Mouse (Mus musculus) cerebellum, adult 2 months (tissue): ENCODE results near the gene Trpm6.

Experiments used
- CTCF ChIP-seq: fragments of 200-500 bp; IDR thresholded peaks from 2 replicates; pipeline ENCODE4 v1.5.1; 2011; ENCODE audit warnings: low read depth, mild to moderate bottlenecking, control low read depth, low read length, moderate library complexity, borderline replicate concordance; ENCODE audit not compliant: insufficient read depth
- POLR2A ChIP-seq: fragments of 200-500 bp; IDR thresholded peaks from 2 replicates; pipeline ENCODE4 v1.6.1; 2011; ENCODE audit warnings: low read length, control low read depth, borderline replicate concordance; ENCODE audit not compliant: insufficient read depth

DNA sequence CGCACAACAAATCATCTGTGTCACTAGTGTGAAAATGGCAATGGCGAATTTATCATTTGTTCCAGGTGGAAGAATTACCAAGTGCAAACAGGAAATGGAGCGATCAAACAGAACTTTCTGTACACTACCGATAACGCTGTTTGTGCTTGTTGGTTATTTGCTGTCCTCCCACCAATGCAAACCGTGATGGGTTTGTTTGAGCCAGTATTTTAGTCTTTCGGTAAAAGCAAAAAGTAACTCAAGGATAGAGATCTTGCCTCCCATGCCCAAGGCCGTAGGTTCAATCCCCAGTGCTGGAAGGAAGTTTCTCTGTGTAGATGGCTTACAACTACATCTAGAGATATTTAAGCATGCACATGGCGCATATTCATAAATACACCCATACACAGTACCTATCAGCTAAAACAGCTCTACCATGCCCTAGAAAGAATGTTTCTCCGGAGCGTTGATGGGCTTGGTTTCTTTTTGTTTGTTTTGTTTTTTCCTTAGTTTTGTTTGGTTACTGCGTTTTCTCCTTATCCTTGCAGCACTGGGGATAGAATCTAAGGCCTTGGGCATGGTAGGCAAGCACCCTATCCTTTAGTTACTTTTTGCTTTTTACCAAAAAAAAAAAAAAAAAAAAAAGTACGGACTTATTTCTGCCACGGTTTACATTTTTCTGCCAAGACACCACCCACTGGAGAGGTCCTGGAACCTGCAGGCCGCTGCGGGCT is 37.5 kb upstream of the Trpm6 start:
- no peak for TF ChIP-seq CTCF
- no peak for TF ChIP-seq POLR2A
